Mouse (Mus musculus): ENCODE results near the gene Scg3.
"Not testable (repeated sequence)": the region's sequence is repeated elsewhere in the genome, so short reads cannot be mapped to it uniquely, and the experiment has no call there.

Gene Scg3

DNA sequence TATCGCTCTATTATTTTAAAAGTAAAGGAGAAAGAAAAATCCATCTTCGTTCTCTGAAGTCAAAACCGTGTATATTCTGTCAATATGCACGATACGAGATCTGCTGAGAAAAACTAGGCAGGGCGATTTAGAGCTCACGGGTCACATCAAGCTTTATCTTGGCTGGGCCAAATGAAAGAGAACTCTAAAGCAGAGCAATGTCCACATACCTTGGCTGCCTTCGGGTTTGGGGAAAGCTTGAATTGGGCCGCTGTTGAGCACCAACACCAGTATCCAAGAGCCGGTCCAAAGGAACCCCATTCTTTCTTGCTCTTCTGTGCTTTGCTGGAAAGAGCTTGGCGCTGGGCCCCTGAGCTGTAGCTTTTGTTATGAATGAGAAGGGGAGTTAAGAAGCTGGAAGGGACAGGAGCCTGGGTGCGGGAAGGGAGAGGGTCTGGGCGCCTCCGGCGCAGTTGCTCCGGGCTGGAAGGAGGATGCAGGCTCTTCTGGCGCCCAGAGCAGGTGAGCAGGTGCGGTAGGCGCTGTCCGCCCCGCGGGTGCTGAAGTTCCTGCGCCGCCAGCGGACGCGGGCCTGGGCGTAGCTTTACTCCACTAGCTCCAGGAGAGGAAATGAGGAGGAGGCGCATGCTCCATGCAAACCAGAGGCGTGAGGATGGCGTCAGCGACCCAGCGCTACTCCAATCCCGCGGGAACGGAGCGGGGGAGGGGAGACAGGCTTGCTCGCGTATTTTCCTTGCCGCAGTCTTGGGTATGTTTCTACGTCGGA, at the start of gene Scg3:
Scg3 (minus strand) TSS at position 631 of the 766 bp plus-strand sequence.
- no peak for DNase-seq (ENCODE audit: low read depth, low spot score)

DNA sequence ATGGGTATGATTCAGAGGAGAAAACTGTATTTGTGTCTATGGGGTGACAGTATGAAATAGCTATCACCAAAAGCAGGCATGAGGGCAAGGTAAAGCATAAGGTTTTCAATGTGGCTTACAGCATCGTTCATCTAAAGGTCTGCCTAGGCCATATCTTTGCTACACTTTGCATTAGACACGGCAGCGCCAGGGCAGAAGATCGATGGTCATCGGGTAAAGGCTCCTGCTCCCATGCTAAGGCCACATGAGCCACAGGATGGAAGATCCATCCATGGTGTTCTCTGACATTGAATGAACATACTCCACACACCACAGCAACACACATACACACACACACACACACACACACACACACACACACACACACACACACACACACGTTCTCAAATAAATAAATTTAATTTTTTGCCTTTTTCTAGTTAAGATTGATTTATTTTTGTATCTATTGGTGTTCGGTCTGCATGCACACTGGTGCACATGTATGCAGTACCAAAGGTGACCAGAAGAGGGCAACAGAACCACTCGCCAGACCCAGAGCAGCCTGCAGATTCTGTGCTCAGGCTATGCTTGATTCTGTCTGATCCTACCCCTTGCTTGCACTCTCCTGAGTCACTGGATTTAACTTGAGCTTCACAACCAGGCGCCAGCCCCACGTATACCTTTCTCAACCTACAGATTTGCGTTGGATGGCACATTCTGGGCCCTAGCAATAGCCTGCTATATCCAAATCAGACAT, 36.3 kb upstream of the Scg3 start:
- peak; percentile 20 for DNase-seq (ENCODE audit: low read depth, low spot score)

DNA sequence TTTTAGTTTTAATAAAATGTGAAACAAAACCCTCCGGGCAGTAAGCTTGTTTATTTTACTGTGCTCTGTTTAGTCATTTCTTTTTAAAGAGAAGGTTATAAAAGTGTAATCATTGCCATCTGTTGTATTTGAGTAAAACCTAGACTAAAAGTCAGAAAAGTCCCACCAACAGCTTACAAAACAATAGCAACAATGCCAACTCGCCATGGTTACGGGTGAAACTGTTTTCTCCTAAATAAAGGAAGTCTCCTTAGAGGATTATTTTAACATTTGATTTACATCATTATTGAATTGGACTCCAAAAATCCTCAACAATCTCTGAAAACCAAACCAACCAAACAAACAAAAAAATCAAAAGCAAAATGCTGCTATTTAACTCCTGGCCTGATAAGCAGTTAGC, 35.6 kb upstream of the Scg3 start:
- DNase-seq (ENCODE audit: low read depth, low spot score) = no peak

DNA sequence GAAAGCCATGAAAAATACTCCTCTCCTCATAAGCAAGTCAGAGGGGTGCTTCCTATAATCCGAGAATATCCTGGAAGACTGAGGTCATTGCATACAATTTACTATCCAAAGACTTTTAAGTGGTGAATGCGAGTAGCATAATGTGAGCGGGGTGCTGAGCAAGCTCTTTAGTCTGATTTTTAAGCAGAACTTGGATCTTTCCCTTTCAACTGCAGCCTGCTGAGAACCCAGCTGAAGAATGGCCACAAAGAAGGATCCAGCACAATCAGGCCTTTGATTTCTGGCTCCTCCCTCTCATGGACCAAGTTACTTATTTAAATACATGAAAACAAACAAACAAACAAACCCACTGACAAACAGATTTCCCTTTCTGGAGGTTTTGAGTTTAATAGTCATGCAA, 916 bp upstream of the Scg3 start:
- DNase-seq (ENCODE audit: low read depth, low spot score) = no peak

DNA sequence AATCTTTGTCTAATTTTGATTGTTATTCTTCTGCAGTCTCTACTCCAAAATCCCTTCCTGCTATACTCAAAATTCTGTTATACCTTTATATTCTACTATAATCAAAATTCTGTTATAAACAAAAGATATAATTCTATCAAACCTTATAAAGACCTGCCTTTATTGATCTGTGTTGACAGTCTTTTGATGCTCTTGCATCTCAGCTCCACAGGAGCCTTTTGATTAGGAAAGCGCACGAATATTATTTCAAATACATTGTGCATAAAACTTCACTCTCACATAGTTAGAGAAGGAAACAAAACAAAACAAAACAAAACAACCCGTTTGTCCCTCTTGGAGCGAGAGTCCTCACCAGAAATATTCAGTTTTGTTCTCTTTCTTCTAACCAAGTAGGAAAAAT, 436 bp upstream of the Scg3 start:
- DNase-seq (ENCODE audit: low read depth, low spot score) = no peak

DNA sequence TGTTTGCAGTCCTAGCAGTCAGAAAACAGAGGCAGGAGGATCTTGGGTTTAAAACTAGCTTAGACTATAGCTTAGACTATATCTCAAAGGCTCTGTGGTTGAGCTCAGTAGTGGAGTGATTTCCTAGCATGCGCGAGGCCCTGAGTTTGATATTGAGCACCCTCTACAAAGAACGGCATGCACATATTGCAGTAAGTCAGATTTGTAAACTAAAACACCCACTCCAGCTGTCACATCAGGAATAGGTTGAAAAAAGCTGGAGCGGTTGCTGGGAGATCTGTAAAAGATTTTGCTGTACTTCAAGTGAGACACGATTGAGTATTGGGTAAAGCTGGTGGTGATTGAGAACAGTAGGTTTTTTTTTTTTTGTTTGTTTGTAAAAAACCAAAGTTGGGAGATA, 3.2 kb downstream of the Scg3 start:
- no peak for DNase-seq (ENCODE audit: low read depth, low spot score)

DNA sequence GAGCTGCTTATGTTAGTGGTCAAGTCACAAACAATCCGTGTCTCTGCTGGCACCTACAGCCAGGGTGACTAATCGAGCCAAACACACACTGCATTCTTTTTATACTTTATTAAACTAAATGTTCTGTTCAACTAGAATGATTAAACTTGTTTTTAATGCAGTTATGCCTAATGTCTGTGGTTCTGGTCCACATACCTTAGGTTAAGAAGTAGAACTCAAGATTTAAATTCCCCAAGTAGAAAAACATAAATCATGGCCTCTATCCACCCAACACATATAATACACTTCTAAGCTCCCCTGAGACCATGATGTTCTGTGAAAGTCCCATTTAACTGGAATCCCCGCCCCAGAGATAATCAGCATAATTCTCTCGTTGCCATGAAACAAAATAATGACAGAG, 4.2 kb downstream of the Scg3 start:
- DNase-seq (ENCODE audit: low read depth, low spot score) = no peak

DNA sequence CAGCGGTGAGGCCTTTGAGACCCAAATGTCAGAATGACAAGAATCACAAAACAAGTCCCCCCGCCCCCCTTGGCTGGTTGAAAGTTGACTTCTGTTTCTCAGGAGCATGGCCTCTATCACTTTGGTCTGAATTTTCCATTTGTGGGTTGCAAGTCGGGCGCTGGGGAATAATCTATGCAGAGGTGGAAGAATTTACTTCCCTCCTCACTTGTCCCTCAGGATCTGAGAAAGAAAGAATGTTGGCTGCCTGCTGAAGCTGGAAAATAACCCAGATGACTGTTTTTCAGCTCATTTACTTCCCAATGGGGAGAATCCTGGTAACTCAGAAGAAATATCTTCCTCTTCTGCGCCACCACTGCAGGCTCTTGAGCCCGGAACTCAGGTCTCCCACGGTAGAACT, 5.5 kb downstream of the Scg3 start:
- no peak for DNase-seq (ENCODE audit: low read depth, low spot score)

DNA sequence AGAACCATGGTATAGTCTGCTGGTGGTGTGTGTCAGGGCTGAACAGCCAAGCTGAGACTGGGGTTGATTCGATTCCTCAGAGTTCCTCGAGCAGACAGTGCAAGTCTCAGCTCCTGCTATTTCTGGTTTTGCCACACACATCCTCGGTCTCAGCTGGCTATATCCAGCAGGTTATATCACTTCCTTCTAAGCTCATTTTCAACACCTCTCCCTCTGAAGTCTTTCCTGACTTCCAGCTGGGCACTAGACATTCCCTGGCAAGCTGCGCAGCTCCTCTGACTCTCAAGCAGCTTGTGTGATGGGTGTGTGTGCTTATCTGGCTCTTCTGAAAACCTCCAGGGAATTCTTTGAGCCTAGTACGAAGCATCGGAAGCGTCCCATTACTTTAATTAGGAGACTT, 7.6 kb downstream of the Scg3 start:
- DNase-seq (ENCODE audit: low read depth, low spot score) = no peak

DNA sequence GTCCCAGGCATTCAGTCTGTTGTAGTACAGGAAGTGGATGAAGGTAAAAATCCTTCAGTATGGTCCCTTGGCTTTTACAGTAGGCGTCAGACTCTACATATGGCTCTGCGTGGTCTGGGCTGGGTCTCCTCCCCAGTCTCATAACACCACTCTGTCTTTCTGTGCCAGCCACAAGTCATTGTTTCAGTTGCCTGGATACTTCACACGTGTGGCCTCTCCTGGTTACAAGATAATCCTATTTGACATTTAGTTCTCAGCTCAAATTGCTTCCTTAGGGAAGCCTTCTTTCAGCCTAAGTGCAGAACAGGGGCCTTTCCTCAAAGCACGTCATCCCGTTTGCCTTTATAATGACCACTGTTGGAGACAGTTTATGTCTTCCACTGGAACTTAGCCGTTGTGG, 11.1 kb downstream of the Scg3 start:
- no peak for DNase-seq (ENCODE audit: low read depth, low spot score)

DNA sequence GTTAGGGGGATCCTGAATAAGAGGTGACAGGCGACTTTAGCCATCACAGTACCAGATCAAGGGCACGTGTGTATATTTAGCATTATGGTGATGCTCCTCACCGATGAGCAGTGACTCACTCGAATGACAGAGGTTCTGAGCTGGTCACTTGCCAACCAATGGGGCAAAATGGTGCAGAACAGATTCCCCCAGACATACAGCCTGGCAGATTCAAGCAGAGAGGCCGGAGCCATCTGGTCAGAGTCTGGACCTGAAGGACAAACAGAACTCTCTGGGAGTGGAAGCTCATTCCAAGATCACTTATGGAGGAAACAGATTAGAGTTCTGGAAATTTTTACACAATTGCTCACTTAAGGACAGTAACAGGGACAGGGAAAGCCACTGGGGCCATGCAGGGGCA, 17.2 kb downstream of the Scg3 start:
- DNase-seq (ENCODE audit: low read depth, low spot score) = no peak

DNA sequence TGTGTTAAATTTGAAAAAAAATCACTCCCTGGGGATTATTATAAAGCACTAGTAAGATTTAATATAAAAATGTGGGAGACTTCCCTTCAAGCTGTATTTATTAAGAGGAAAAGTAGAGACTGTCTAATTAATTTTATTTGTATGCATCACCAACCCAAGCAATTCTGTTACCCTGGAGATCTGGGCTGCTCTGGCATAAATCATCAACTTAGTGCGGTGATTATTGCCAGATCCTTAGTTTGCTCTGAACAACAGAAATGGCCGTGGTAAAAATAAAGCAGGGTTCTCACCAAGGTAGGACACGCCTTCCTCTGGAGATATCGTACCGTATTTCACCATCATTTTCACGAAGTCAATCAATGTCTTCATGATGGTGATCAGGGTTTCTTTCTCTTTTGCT, 18.5 kb downstream of the Scg3 start:
- no peak for DNase-seq (ENCODE audit: low read depth, low spot score)

DNA sequence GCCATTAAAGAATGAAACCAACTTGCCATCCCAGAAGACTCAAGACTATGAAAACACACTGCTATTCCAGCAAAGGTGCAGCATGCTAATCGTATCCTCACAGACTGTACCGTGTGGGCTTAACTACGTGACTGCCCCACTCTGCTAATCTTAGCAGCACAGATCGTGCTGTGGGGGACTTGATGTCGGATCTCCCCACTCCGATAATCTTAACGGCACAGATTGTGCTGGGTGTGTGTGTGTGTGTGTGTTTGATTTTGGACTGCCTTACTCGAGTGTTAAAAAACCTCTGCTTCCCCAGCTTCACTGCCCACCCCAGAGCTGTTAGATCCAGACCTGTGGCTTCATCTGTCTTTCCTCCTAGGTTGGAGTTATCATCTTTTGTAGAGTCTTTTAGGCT, 22.9 kb downstream of the Scg3 start:
- no peak for DNase-seq (ENCODE audit: low read depth, low spot score)

DNA sequence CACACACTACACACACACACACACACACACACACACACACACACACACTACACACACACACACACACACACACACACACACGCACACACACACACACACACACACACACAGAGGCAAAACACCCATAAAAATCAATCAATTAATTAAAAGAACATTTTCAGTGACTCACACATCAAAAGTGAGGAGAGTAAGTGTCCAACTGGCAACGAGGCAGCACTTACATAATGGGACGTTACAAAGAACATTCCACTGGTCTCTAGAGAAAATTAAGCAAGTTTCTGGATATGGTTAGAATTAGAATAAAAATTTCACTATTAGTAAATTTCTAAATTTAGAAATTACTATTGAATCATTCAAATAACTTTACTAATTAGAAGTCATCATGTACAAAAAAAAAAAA, 27.4 kb downstream of the Scg3 start:
- not testable (repeated sequence) for DNase-seq (ENCODE audit: low read depth, low spot score)

DNA sequence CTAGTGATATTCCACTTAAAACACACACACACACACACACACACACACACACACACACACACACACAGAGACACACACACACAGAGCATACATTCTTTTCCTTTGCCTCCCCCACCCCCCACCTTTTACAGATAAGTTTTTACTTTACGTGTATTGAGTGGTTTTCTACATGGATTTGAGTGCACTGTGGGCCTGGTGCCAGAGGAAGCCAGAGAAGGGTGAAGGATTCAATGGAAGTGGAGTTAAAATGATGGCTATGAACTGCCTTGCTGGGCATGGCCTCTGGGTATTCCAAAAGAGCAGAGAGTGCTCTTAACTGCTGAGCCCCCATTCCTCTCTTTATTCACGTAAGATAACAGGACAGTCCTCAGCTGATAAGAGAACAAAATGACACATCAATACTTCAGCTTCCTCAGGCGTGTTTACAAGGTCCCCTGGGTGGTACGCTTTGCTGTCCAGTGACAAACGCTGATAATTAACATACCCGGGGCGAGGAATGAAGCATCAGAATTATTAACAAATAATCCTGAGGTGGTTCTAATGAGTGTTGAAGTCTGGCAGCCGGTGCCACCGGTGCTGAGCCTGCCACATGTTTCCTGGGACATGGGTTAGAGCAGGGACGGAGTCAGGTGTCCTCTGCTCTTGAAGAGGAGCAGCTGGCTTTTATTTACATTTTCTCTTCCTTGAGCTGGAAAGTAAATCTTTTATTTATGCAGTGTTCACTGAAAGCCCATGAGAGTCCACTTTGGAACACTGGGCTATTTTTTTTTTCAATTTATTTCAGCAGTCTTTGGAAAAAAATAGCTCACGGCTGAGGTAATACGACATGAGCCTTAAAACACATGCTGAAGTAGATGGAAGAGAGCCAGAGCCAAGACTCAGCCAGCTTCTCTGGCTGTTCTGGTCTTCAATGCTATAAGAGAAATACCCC, 29.6 kb downstream of the Scg3 start:
- DNase-seq (ENCODE audit: low read depth, low spot score) = no peak

DNA sequence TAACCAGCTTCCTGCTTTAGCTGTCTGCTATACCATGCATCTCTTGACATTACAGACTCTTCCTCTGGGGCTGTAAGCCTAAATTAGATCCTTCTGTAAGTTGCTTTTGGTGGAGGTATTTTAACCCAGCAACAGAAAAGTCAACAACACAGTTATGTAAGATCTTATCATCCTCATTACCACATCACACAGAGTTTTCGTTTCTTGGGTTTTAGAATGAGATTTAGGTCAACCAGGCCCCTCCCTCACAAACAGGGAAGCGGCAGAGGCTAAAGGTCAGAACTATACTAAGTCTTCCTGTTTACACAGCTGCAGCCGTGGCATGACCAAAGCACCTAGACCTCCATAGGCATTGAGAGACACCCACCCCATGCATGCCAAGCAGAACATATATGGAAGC, 38.5 kb downstream of the Scg3 start:
- DNase-seq (ENCODE audit: low read depth, low spot score) = no peak

DNA sequence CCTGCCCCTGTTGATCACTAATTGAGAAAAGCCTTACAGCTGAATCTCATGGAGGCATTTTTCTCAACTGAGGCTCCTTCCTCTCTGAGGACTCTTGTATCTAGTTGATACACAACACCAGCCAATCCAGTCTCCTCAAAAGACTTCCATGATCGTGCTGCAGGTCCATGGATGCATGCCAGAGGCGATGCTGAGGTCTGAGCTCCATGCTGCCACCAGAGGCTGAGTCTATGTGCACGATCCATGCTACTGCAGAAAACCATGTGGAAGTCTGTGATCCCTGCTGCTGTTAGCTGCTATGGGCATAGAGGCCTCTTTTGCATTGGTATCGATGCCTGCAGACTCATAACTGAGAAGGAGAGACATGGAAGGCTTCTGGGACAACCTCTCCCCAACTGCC, 49.6 kb downstream of the Scg3 start:
- DNase-seq (ENCODE audit: low read depth, low spot score) = no peak

DNA sequence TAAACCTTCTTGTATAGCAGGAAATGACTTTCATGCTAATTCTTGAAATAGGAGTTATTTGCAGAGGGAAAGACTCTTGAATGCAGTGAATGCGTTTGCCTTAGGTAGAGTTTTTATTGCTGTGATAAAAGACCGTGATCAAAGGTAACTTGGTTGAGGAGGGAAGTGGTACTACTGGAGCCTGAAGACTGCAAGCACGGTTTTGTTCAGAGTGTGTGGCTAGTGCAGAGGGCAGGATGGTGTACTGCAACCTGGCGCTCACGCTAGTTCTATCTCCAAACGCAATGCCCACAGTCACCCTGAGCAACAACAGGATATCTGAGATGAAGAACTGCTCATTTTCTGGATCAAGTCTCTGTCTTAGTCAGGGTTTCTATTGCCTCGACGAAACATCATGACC, 50.3 kb downstream of the Scg3 start:
- no peak for DNase-seq (ENCODE audit: low read depth, low spot score)

DNA sequence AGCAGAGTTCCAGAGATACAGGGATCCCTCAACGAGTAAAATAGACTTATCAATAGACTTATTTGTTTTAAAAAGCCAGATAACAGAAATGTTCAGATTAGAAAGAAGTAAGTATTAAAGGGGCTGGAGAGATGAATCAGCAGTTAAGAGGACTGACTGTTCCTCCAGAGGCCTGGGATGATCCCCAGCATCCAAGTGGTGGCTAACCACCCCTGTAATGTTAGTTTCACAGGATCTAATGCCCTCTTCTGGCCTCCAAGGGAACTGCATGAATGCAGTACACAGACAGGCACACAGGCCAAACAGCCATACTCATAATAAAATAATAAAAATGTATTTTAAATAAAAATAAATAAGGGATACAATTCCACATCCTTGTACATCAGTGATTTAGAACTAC, 51.0 kb downstream of the Scg3 start:
- no peak for DNase-seq (ENCODE audit: low read depth, low spot score)

DNA sequence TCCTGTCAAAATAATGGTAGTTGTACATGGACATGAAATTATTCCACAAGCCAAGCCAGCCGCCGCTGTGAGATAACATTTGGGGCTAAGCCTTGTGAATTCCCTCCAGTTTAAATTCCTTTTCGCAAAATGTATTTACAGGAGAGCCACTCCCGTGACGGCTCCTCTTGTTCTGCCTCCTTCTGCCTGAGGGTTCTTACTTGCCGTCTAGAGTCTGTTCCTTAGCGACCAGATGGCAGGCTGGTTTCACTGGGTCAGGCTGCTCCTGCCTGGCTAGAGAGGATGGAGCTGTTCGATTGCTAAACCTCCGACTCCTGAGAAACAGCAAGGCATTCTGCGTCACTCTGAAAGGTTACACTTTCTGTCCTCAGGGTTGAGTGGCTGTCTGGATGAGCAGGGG, 51.7 kb downstream of the Scg3 start:
- DNase-seq (ENCODE audit: low read depth, low spot score) = no peak

DNA sequence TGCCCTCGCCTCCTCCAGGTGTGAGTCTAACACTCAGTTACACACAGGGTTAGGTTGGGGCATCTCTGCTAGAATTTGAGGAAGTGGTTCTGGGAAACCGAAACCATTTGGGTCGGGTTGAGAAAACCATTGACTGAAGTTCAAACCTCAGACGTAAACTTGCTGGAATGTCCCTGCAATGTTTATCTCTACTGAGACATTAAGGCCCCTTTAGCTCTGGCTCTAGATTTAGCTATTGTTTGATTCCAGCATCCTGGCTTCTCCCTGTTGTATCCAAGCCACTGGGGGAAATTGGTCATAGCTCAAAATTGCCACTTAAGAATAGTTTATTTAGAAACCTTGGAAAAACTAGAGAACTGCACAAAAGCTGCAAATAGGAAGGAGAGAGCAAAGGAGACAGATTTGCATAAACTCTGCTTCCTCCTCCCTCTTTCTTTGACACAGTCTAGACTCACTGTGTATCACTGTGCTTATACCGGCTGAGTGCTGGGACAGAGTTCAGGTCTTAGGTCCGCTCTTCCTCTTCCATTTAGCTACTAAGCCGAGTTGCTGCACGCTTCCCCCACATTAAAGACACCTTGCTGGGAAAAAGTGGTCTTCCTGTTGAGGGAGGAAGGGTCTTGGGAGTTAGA, 52.9 kb downstream of the Scg3 start:
- DNase-seq (ENCODE audit: low read depth, low spot score) = no peak

DNA sequence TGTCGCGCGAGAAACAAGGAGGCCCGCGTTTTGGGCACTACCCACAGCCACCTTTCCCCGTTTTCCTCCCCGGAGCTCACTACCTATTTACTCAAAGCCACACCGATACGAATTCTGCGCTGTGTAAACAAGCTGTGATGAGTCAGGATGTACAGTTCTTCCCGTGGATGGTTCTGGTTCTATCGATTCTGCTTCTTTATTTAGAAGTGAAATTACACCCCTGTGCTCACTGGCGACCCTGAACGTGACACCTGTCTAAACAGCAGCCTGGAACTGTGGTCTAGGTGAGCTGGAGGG, 57.6 kb downstream of the Scg3 start:
- no peak for DNase-seq (ENCODE audit: low read depth, low spot score)

Measured in c-Kit-negative CD71-positive TER-119-positive erythroid progenitor cells, embryonic 14.5 days (primary cell).